Mouse (Mus musculus) hematopoietic stem cell, adult 5-6 weeks (primary cell): ENCODE data around the gene Snx17. TPM values are rescaled to one million over a fixed set of nuclear protein-coding genes. Genes with fewer than 3 reads are reported as not detected.
A peak's percentile ranks its signal among the peaks of the same experiment; 100 is the strongest.

Experiments
- ATAC-seq, 2 experiments: fragments of 125-278 bp in 1 of 2; replicated peaks in 1 of 2; 2 replicates each; pipeline ENCODE4 v1.8.0; 2016 to 2017; ENCODE audit warnings: inconsistent platforms in 2 of 2, mild to moderate bottlenecking in 2 of 2, moderate number of reproducible peaks in 2 of 2, low read depth in 1 of 2, moderate TSS enrichment in 1 of 2; ENCODE audit not compliant: low FRiP score in 2 of 2, poor library complexity in 2 of 2, severe bottlenecking in 2 of 2, insufficient read depth in 1 of 2, low TSS enrichment in 1 of 2
- total RNA-seq: library from RNA; stranded (forward); fragments of 172-1452, 232-1000 nt; gene quantifications from 2 replicates; pipeline ENCODE4 v1.2.3, GENCODE M21; 2017

The Snx17 gene
- 33.8 and 37.6 TPM in 2 replicates for total RNA-seq

DNA sequence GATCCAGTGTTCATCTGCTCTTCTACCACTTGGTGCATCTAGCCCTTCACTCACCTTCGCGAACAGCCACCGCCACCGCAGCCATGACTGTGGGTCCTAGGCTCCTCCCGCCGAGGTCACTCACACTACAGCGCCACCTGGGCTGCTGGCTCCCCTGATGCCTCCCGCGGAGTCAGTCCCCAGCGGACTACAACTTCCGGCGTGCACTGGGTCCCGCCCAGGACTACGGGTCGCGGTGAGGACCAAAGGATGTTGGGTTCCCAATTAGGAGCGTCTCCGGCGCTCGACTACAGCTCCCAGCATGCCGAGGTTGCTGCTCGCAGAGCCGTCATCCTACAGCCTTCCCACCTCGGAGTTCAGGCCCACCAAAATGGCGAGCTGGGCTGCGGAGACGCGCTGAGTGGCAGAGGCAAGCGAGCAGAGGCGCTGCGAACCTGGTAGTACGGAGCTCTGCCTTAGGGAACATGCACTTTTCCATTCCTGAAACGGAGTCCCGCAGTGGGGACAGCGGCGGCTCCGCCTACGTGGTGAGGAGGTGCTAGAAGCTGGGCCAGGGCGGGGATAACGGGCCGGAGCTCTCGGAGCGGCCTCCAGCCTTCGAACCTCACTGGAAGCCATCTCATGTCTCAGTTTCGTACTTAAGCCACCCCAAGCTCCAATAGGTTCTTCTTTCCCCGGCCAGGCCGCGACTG, at the start of gene Snx17, which contains the start of gene Eif2b4:
Gene Snx17 (plus strand): TSS at position 289 of the 692 bp plus-strand sequence.
Gene Eif2b4 (minus strand): TSS at position 492 of the 692 bp plus-strand sequence.
- peak; percentile 95 to 96 for ATAC-seq

GRCm38 (mm10) chr5:31149781-31150180, 43.2 kb upstream of the Snx17 start:
- ATAC-seq = no peak

- ATAC-seq = no peak
Observed at GRCm38 (mm10) chr5:31151746-31152145, 41.3 kb upstream of the Snx17 start.

GRCm38 (mm10) chr5:31153516-31154151, 39.4 kb upstream of the Snx17 start:
- ATAC-seq = 0 out of 4 replicates have a peak, but pooled peaks have one; percentile 1 to 7

DNA sequence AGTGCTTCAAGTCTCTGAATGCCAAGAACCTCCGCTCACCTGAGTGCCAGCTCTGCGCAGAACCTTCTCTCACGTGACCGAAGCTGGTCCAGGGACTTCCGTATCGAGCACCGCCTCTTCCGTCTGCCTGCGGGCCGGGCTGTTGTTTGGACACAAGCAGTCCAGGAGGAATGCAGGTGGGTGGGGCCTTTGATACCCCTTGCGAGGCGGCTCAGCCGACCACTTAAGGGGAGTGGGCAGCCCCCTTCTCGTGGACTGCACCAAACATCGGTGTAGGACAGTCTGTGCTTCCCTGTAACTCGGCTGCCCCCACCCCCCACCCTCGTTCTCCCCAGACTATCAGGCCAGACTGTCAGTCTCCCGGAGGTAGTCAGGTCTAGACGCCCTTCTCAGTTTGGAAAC, 38.9 kb upstream of the Snx17 start, which contains the start of gene Mpv17:
Gene Mpv17 (minus strand): TSS at position 100 of the 402 bp plus-strand sequence.
- peak; percentile 89 to 95 for ATAC-seq

DNA sequence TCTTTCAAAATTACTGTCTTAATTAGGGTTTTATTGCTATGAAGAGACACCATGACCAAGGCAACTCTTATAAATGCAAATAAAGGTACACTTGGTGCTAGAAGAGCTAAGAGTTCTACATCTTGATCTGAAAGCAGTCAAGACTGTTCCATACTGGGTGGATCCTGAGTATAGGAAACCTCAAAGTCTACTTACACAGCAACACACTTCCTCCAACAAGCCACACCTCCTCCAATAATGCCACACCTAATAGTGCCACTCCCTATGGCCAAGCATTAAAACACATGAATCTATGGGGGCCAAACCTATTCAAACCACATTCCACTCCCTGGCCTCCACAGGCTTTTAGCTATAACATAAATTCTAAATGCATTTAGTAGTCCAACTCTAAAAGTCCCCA, 30.6 kb upstream of the Snx17 start:
- no peak for ATAC-seq

- ATAC-seq = no peak
Observed at GRCm38 (mm10) chr5:31164878-31165277, 28.1 kb upstream of the Snx17 start.

DNA sequence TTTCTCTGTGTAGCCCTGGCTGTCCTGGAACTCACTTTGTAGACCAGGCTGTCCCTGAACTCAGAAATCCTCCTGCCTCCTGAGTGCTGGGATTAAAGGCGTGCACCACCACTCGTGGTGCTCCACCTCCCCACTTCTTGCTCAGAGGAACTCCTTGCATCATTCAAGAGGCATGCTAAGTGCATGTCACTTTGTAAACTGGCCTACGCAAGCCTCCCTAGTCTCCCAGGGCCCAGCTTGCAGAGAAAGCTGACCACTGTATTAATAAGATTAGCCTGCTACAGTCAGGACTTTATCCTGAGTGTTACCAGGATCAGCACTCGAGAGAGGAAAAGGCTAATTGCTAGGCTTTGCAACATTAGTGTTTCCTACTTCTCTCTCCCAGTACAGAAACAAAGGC, 24.4 kb upstream of the Snx17 start:
- no peak for ATAC-seq

DNA sequence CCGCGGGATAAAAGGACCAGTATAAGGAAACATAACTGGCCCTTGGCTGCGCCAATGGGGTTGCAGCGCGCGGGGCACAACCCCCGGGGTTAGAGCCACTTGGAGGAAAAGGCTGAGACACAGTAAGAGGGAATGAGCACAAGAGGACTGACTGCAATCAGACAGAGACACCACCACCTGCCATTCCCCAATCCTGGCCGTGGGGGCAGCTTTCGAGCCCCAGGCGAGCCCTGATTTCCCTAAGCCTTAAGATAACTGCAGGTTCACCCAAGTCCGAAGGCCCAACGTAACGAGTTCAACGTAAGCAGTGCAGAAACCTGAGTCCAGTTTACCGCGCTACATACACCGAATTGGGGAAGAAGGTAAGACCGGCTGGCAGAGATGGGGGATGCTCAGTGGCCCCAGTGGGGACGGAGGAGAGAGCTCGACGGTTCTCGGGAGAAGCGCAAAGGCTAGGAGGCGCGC, 13.7 kb upstream of the Snx17 start:
- ATAC-seq = peak; percentile 12 to 59

- peak; percentile 88 to 89 for ATAC-seq
Observed at GRCm38 (mm10) chr5:31179766-31180630, 13.0 kb upstream of the Snx17 start, which contains the start of the genes Gm29609 and Gtf3c2. Gm29609 (minus strand) TSS chr5:31179911. Gtf3c2 (minus strand) TSS chr5:31180144.

DNA sequence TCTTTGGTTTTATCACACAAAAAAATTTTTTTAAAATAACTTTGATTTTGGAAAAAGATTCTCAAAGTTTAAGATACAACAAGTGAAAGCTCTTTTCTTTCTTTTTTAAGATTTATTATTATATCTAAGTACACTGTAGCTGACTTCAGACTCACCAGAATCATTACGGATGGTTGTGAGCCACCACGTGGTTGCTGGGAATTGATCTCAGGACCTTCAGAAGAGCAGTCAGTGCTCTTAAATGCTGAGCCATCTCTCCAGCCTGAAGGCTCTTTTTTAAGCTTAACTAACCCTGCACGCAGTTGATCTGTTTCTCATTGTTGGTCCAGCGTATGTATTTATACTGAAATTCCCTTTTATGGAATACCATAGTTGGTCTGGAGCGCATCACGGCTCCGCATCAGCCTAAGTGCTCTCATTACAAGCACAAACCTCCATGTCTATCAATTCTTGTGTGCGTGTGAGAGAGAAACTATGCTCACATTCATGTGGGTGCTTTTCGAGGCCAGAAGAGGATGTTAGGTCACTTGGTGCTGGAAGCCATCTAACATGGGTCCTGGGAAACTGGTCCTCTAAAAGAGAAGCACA, 11.8 kb upstream of the Snx17 start:
- no peak for ATAC-seq

DNA sequence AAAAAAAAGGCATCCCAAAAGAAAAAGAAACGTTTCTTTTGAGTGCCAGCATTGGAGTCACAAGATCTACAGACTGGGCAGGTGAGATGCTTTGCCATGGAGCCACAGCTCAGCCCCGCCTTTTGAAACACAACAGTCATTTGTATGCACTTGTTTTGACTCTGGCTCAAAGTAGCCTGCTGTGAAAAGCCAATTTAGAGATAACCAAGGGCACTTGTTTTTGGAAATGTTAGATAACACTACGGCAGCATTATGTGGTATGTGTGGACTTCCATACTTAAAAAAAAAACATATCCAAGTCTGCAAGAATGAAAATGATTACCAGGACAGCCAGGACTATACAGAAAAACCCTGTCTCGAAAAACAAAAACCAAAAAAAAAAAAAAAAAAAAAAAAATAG, 9.3 kb upstream of the Snx17 start:
- ATAC-seq = no peak

- ATAC-seq = no peak
Observed at GRCm38 (mm10) chr5:31188223-31188840, 4.7 kb upstream of the Snx17 start.

DNA sequence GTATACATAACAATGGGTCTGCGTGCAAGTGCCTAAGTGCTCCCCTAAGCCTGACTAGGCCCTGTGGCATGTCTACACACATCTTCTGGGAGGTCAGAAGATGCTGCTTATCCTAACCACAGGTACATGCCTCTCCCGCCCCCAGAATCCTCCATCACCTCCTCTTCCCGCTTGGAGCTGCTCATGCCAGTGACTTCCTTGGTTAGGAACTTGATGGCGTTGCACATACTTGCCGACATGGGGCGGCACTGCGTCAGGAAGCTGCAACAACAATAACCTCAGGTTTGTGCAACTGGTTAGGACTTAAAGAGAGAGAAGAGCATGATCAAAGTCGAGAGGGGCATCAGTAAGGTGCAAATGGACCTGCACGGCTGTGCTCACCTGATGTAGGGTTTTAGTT, 2.8 kb upstream of the Snx17 start:
- ATAC-seq = no peak

- ATAC-seq = peak; percentile 17 to 22
Observed at GRCm38 (mm10) chr5:31192045-31192938, 735 bp upstream of the Snx17 start.

DNA sequence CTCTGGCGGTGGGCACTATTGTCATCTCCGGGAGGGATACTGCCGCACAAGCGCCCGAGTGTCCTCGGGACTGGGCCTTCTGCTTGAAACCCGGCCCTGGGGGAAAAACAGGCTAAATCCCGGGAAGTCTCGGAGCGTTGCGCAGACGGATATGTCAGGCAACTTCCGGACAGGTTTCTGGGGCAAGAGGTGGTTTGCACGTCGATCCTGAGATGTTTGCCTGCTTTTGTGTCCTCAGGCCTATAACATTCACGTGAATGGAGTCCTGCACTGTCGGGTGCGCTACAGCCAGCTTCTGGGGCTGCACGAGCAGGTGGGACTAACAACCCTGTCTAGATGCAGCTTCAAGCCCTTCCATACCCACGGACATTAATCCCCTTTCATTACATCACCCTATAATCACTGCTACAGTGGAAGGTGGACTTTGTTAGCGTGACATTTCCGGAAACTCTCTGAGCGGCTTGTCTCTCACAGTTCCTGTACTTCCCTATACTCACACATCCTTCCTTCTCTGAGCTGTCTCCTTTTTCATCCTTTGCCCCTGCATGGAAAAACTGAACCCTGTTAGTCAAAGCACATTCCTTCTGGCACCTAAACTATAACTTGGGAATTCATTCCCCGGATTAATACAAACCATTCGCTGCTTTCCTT, 729 bp downstream of the Snx17 start:
- ATAC-seq = no peak
